In genomic region chr2:167842993-167843392, GRCm38 (mm10) we compare ENCODE assay signal across 19 mouse cellular contexts.
DNase-seq lines count a peak whose midpoint lies in the region; ATAC-seq and TF ChIP-seq lines count a peak whose summit lies in the region.
"Had no signal": no experiment of that assay in that cellular context is flagged by ENCODE, and none has a peak within 500 bp of the region (broad histone marks: within the 10 kb centered on the region; RNA-seq: fewer than 3 reads in every experiment).

No protein-coding gene starts in this region.

- DNase-seq in heart, adult 2 months = no peak
- no peak for DNase-seq in heart, postnatal 36 days
- DNase-seq in heart, postnatal 0 days (ENCODE audit: low spot score) = no peak
- no peak for DNase-seq in heart, adult 18-20 months
- no peak for DNase-seq in liver, postnatal 0 days
- DNase-seq in liver, embryonic 11.5 days (ENCODE audit: low spot score) = no peak
- no peak for DNase-seq in embryonic facial prominence, embryonic 10.5 days (ENCODE audit: low spot score)
- DNase-seq in spleen, postnatal 10 days (ENCODE audit: low spot score in 2 of 2) = no peak
- DNase-seq: adrenal gland, adult 2 months; adrenal gland, postnatal 25 days; cerebellum, adult 18-20 months; cerebellum, adult 9-11 months; cerebellum, postnatal 36 days; heart, postnatal 14 days; kidney, adult 11 months had no signal

- no peak overlapping the region for H3K9ac ChIP-seq in heart, adult 2 months (ENCODE audit: low read depth, low read length)
- no peak overlapping the region for H3K9ac ChIP-seq in heart, postnatal 0 days (replicated peaks; ENCODE audit: low read depth, low read length)
- peak overlapping the region; percentile 26; the same call in 1 of the 2 replicates for H3K9ac ChIP-seq in liver, postnatal 0 days (replicated peaks)
- no peak overlapping the region for H3K9ac ChIP-seq in liver, embryonic 11.5 days (ENCODE audit: low read depth, low read length)
- H3K9ac ChIP-seq: hindbrain, embryonic 12.5 days had no signal

- H3K4me2 ChIP-seq in heart, postnatal 0 days (ENCODE audit: low read depth, low read length) = no peak overlapping the region
- no peak overlapping the region for H3K4me2 ChIP-seq in liver, postnatal 0 days (ENCODE audit: low read depth, low read length)
- no peak overlapping the region for H3K4me2 ChIP-seq in liver, embryonic 11.5 days
- H3K4me2 ChIP-seq: heart, embryonic 11.5 days; hindbrain, embryonic 12.5 days had no signal

- no peaks in the 10 kb centered on the region for H3K36me3 ChIP-seq in heart, adult 2 months (ENCODE audit: control insufficient read depth, insufficient read depth, low read length)
- H3K36me3 ChIP-seq in heart, postnatal 0 days (replicated peaks; ENCODE audit: control insufficient read depth, insufficient read depth, low read length) = no peaks in the 10 kb centered on the region
- H3K36me3 ChIP-seq in liver, postnatal 0 days (replicated peaks; ENCODE audit: insufficient read depth, low read length) = no peaks in the 10 kb centered on the region
- H3K36me3 ChIP-seq in liver, embryonic 11.5 days (ENCODE audit: control insufficient read depth, insufficient read depth, low read length) = no peaks in the 10 kb centered on the region
- no peaks in the 10 kb centered on the region for H3K36me3 ChIP-seq in embryonic facial prominence, embryonic 10.5 days (replicated peaks)
- H3K36me3 ChIP-seq: hindbrain, embryonic 12.5 days had no signal

- TF ChIP-seq CTCF in heart, adult 2 months (IDR thresholded peaks at IDR 0.05) = no peak
- TF ChIP-seq CTCF in heart, postnatal 0 days (IDR thresholded peaks at IDR 0.05; ENCODE audit: low read depth) = no peak
- TF ChIP-seq CTCF in liver, postnatal 0 days (IDR thresholded peaks at IDR 0.05; ENCODE audit: low read depth) = no peak

- peaks cover 14% of the 10 kb centered on the region for H3K4me1 ChIP-seq in heart, adult 2 months (ENCODE audit: control insufficient read depth, insufficient read depth, low read length)
- H3K4me1 ChIP-seq in heart, postnatal 0 days (ENCODE audit: control insufficient read depth, insufficient read depth) = peaks cover 19% of the 10 kb centered on the region
- peaks cover 41% of the 10 kb centered on the region for H3K4me1 ChIP-seq in liver, postnatal 0 days (ENCODE audit: insufficient read depth)
- H3K4me1 ChIP-seq in liver, embryonic 11.5 days (replicated peaks; ENCODE audit: control insufficient read depth, insufficient read depth, low read length) = peaks cover 41% of the 10 kb centered on the region
- H3K4me1 ChIP-seq in embryonic facial prominence, embryonic 10.5 days = peaks cover 40% of the 10 kb centered on the region

- no peak for ATAC-seq in heart, postnatal 0 days (ENCODE audit: insufficient read depth, low read depth)
- peak; percentile 24; the same call in 1 of the 2 replicates for ATAC-seq in liver, postnatal 0 days
- no peak for ATAC-seq in liver, embryonic 11.5 days (replicated peaks; ENCODE audit: low FRiP score)
- ATAC-seq: forebrain, embryonic 14.5 days; hindbrain, embryonic 16.5 days had no signal

- no peak for TF ChIP-seq POLR2A in heart, adult 2 months (IDR thresholded peaks at IDR 0.05; ENCODE audit: insufficient read depth, low read depth, low read length)

- TF ChIP-seq EP300 in heart, adult 2 months (IDR thresholded peaks at IDR 0.05; ENCODE audit: insufficient read depth, low read depth, low read length) = no peak
- TF ChIP-seq EP300 in heart, postnatal 0 days (IDR thresholded peaks at IDR 0.05; ENCODE audit: low read depth) = no peak
- no peak for TF ChIP-seq EP300 in liver, postnatal 0 days (IDR thresholded peaks at IDR 0.05; ENCODE audit: low read depth)

- no peaks in the 10 kb centered on the region for H3K27me3 ChIP-seq in heart, adult 2 months (ENCODE audit: control insufficient read depth, insufficient read depth, low read length)
- H3K27me3 ChIP-seq in heart, postnatal 0 days (ENCODE audit: control insufficient read depth, insufficient read depth, low read length) = no peaks in the 10 kb centered on the region
- no peaks in the 10 kb centered on the region for H3K27me3 ChIP-seq in liver, postnatal 0 days (ENCODE audit: insufficient read depth, low read length)
- peaks cover 8% of the 10 kb centered on the region; the same call in 1 of the 2 replicates for H3K27me3 ChIP-seq in liver, embryonic 11.5 days (replicated peaks; ENCODE audit: control insufficient read depth, insufficient read depth, low read length)
- peaks cover 6% of the 10 kb centered on the region; the same call in 1 of the 2 replicates for H3K27me3 ChIP-seq in embryonic facial prominence, embryonic 10.5 days (replicated peaks; ENCODE audit: low read depth, poor library complexity, severe bottlenecking)

- no peaks in the 10 kb centered on the region for H3K79me2 ChIP-seq in heart, adult 2 months (replicated peaks; ENCODE audit: control insufficient read depth, insufficient read depth, low read length)

- whole genome bisulfite sequencing in heart, adult 2 months = 63% methylated on average over 2 of the region's 2 CpGs
- WGBS in heart, postnatal 0 days = 77% methylated on average over 2 of the region's 2 CpGs
- WGBS in liver, postnatal 0 days (ENCODE audit: insufficient replicate concordance) = 74% methylated on average over 2 of the region's 2 CpGs
- WGBS in liver, embryonic 11.5 days = 59% methylated on average over 2 of the region's 2 CpGs
- WGBS in embryonic facial prominence, embryonic 10.5 days = 83% methylated on average over 2 of the region's 2 CpGs

- no peak overlapping the region for H3K4me3 ChIP-seq in heart, adult 2 months
- H3K4me3 ChIP-seq in heart, postnatal 0 days (ENCODE audit: low read depth, low read length) = no peak overlapping the region
- H3K4me3 ChIP-seq in liver, postnatal 0 days (ENCODE audit: low read depth, low read length) = no peak overlapping the region
- no peak overlapping the region for H3K4me3 ChIP-seq in liver, embryonic 11.5 days (ENCODE audit: low read depth, low read length)
- no peak overlapping the region for H3K4me3 ChIP-seq in embryonic facial prominence, embryonic 10.5 days
- H3K4me3 ChIP-seq: hindbrain, embryonic 12.5 days had no signal

- no peaks in the 10 kb centered on the region for H3K9me3 ChIP-seq in heart, postnatal 0 days (replicated peaks; ENCODE audit: control insufficient read depth, low read length)
- no peaks in the 10 kb centered on the region for H3K9me3 ChIP-seq in liver, postnatal 0 days (ENCODE audit: low read length)
- H3K9me3 ChIP-seq in liver, embryonic 11.5 days (ENCODE audit: control insufficient read depth, low read length) = no peaks in the 10 kb centered on the region
- no peaks in the 10 kb centered on the region for H3K9me3 ChIP-seq in embryonic facial prominence, embryonic 10.5 days
- H3K9me3 ChIP-seq: hindbrain, embryonic 12.5 days had no signal

- intact Hi-C loops in heart, adult 2 months (cut with DNase I) = no loop called here
- intact Hi-C loops in heart, postnatal 36 days (cut with DNase I) = no loop called here

- H3K27ac ChIP-seq in heart, adult 2 months = peak overlapping the region; percentile 65
- peak overlapping the region; percentile 37 for H3K27ac ChIP-seq in heart, postnatal 0 days (ENCODE audit: low read depth)
- H3K27ac ChIP-seq in liver, postnatal 0 days (ENCODE audit: low read depth) = peak overlapping the region; percentile 77
- no peak overlapping the region for H3K27ac ChIP-seq in liver, embryonic 11.5 days (ENCODE audit: low read depth, low read length)
- 0 out of 2 replicates have a peak overlapping the region, but pooled peaks have one; percentile 24 for H3K27ac ChIP-seq in embryonic facial prominence, embryonic 10.5 days (replicated peaks)
- H3K27ac ChIP-seq: hindbrain, embryonic 12.5 days had no signal
